Mouse (Mus musculus) left cerebral cortex, postnatal 14 days (tissue): ENCODE data around the gene Commd9. TPM values are rescaled to one million over a fixed set of nuclear protein-coding genes. Genes with fewer than 3 reads are reported as not detected.

Experiments used
- DNase-seq, 2 experiments: peaks; one replicate each; pipeline ENCODE4 v3.0.0; 2021 to 2022; ENCODE audit warnings: low spot score in 2 of 2, mixed read lengths in 1 of 2
- intact Hi-C: fragments of 180-260 bp; cut with DNase I; formaldehyde crosslinking; loops from one replicate; pipeline ENCODE4 v1.15.1; 2025
- total RNA-seq, 2 experiments: library from RNA; stranded (reverse); gene quantifications; 2 replicates each; pipeline ENCODE4 v1.2.3; 2021

The Commd9 gene
- total RNA-seq, 2 experiments from 2014 or later, result 39.2 to 42.4 TPM

GRCm38 (mm10) chr2:101906379-101906690, 20.3 kb downstream of the Commd9 start:
- intact Hi-C loops, result loop anchor here (5.0 kb wide), 4 partner anchors 96 to 546 kb away; partner anchors contain the start of gene Fjx1
- DNase-seq, result no peak

- peak in 1 of 2 experiments; percentile 40 for DNase-seq
- intact Hi-C loops, result loop anchor here (5.0 kb wide), 4 partner anchors 95 to 545 kb away; partner anchors contain the start of gene Fjx1
These were observed 21.5 kb downstream of the Commd9 start for GRCm38 (mm10) chr2:101907386-101908022.

DNA sequence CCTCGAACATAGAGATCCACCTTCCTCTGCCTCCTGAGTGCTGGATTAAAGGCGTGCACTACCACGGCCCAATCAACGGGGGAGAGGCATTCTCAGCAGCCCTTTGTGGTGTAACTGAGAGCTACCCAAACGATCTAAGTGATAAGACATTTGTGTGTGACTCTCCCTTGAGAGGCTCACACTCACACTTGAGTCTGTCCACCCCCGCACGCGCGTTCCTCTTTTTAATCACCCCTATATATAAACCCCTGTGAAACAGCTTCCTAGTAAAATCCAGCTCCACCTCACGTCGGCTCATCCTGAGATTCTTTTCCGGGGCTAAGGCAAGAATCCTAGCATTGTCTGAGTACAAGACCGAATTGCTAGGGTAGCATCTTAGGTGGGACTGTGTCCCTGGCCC, 22.7 kb downstream of the Commd9 start:
- peak; percentile 46 to 50 for DNase-seq
- intact Hi-C loops, result loop anchor here (5.0 kb wide), 4 partner anchors 94 to 544 kb away; partner anchors contain the start of gene Fjx1

GRCm38 (mm10) chr2:101909326-101910080, 23.5 kb downstream of the Commd9 start:
- intact Hi-C loops, result loop anchor here (5.0 kb wide), 4 partner anchors 93 to 543 kb away; partner anchors contain the start of gene Fjx1

GRCm38 (mm10) chr2:101918518-101918917, 32.5 kb downstream of the Commd9 start:
- DNase-seq, result no peak

More at GRCm38 (mm10) chr2:101909326-101910080, 23.5 kb downstream of the Commd9 start:
- DNase-seq, result no peak

GRCm38 (mm10) chr2:101920136-101920554, 34.1 kb downstream of the Commd9 start:
- intact Hi-C loops, result loop anchor here (5.0 kb wide), 1 partner anchor 82 kb away; no protein-coding TSS in a partner anchor
- DNase-seq, result no peak

More at GRCm38 (mm10) chr2:101918518-101918917, 32.5 kb downstream of the Commd9 start:
- intact Hi-C loops, result no loop called here

- intact Hi-C loops, result loop anchor here (5.0 kb wide), 1 partner anchor 80 kb away; no protein-coding TSS in a partner anchor
- no peak for DNase-seq
These were observed 36.3 kb downstream of the Commd9 start for GRCm38 (mm10) chr2:101922302-101922701.

DNA sequence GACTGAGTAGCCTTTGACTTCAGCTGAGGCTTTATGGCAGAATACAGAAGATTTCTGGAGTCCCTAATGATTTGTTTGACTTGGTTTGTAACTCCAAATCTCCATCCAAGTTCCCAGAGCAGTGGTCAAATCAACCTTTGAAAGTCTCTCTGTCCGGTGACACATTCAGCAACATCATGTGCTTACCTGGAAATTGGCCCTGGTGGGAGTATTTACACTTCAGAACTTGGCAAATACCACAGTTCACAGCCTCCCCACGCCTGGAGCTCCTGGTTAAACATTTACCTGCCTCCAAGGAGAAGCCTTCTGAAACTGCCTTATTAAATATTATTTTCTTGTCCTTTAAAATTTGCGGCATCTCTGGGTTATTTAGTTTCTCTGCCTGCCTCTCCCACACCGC, 37.1 kb downstream of the Commd9 start:
- intact Hi-C loops, result loop anchor here (5.0 kb wide), 1 partner anchor 79 kb away; no protein-coding TSS in a partner anchor
- no peak for DNase-seq

DNA sequence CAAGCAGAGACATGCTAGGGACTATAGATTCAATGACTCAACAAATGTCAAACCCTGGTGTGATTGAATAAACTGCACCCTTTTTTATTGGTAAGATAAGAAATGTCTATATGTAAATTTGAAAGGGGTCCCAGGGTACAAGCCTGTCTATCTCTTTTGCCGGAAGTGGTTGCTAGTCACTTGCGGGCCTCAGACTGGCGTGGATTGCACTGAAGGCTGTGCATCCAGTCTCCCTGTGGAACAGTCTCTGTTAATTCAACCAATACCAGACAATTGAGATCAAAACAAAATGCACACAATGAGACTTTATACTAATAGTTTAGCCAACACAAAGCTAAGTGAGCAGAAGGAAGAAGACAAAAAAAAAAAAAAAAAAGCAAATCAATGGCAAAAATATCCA, 39.1 kb downstream of the Commd9 start:
- intact Hi-C loops, result no loop called here
- no peak for DNase-seq

DNA sequence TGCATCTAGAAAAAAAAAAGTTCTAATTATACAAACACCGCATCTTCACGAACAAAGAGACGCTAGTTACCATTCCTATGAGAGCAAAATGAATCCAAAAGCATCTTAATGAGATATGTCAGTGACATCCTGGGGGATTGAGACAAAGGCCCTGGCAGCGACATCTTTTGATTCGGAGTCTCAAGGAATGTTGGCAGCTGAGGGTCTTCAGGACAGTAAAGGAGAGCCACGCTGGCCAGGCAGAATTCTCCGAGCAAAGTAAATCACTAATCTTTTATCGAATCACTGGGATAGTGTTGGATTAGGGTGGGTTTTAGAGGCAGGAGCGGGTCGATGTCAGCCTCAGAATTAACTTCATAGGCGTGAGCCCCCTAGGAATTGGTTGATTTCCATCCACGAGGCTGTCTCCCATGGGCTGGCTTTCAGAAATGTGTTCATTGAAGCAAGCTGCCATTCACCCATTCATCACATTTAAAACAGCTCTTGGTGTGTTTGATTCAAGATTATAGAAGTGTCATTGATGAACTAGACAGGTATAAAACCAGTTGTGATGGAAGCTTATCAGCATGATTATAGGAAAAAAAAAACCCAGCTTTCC, 39.6 kb downstream of the Commd9 start:
- no peak for DNase-seq
- intact Hi-C loops, result no loop called here

DNA sequence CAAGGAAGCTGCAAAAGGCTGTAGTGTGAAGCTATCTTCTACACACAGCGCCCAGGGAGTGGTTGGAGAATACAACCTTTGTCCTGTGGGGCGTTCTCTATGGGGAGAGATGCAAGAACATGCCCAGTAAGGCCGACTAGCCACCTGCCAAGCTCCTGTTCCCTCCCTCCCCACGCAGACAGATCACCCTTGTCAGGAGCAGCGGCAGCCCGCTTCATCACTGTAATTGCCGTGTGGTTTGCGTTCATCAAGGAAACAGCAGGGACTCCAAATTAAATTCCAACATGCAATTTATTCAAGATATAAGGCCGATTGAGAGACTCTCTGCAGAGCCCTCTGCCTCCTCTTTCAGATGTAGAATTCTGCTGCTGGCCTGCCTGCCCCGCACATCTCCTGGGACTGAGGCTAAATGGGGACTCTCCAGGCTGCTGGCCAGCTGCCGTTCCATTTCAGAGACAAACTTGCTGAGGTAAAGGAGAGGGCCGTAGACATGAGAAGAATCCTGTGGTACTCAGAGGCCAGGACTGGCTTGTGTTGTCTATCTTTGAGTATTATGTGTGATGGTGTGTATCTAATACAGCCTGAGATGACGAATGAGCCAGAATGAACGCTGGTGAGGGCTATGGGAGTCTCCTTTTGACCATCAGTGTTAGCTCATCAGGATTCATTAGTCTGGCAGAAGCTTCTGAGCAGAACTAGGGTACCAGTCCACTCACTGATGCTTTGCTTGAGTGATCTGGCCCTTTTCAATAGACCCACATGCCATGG, 46.3 kb downstream of the Commd9 start:
- no peak for DNase-seq
- intact Hi-C loops, result no loop called here

DNA sequence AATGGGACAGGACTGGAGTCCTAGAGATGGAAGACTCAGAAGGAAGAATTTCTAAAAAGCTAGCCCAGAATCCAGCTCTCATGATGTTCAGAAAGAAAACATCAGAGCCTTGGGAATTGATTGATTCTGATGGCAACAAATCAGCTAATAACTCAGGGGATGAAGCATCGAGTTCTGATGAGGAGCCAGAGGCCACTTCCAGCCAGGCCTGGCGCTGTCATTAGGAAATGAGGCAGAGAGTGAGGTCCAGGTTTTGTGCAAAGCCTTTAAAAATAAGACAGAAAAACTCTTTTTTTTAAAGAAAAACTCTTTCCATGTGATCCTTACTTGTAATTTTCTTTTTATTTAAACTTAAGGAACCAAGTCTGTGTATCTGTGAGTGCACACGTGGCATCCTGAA, 47.3 kb downstream of the Commd9 start:
- no peak for DNase-seq
- intact Hi-C loops, result no loop called here

GRCm38 (mm10) chr2:101935006-101935405, 49.0 kb downstream of the Commd9 start:
- DNase-seq, result no peak
- intact Hi-C loops, result no loop called here

GRCm38 (mm10) chr2:101950716-101951520, 64.9 kb downstream of the Commd9 start:
- intact Hi-C loops, result no loop called here
- DNase-seq, result no peak

Other genes with a start within 250 kb of the Commd9 start
- gene Rag1, start 236.7 kb upstream of the Commd9 start, total RNA-seq, result under 1 TPM; 0.27 to 0.37 TPM
- gene B230118H07Rik, start 236.7 kb upstream of the Commd9 start, total RNA-seq, result 10 to 100 TPM; 21.2 to 24.3 TPM
- 1 to 10 TPM; 9.0 to 9.3 TPM for gene Traf6, start 207.8 kb upstream of the Commd9 start, total RNA-seq
- 1 to 10 TPM; 2.6 to 4.6 TPM for gene Prr5l, start 3.2 kb upstream of the Commd9 start, total RNA-seq